Mouse (Mus musculus) lung, postnatal 10 days (tissue): ENCODE measurements around the gene Sgo2a.
"Not testable (repeated sequence)": the region's sequence is repeated elsewhere in the genome, so short reads cannot be mapped to it uniquely, and the experiment has no call there.

Source experiments
- DNase-seq: peaks from one replicate; pipeline ENCODE4 v3.0.0; 2021

Gene Sgo2a

GRCm38 (mm10) chr1:57995432-57996132 lies at the start of gene Sgo2a:
Gene Sgo2a (plus strand): TSS chr1:57995971.
- peak; percentile 96 for DNase-seq

GRCm38 (mm10) chr1:57947552-57948347 lies 48.0 kb upstream of the Sgo2a start:
- no peak for DNase-seq

GRCm38 (mm10) chr1:57949195-57949594 lies 46.6 kb upstream of the Sgo2a start:
- DNase-seq, result peak; percentile 13

GRCm38 (mm10) chr1:57949716-57950115 lies 46.1 kb upstream of the Sgo2a start:
- DNase-seq, result no peak

- DNase-seq, result no peak
These were observed 43.3 kb upstream of the Sgo2a start for GRCm38 (mm10) chr1:57952509-57952908.

- no peak for DNase-seq
These were observed 42.0 kb upstream of the Sgo2a start for GRCm38 (mm10) chr1:57953586-57954375.

- DNase-seq, result no peak
These were observed 41.4 kb upstream of the Sgo2a start for GRCm38 (mm10) chr1:57954376-57954765.

- DNase-seq, result no peak
These were observed 40.0 kb upstream of the Sgo2a start for GRCm38 (mm10) chr1:57955774-57956173.

GRCm38 (mm10) chr1:57969327-57970271 lies 26.2 kb upstream of the Sgo2a start:
- DNase-seq, result peak; percentile 98

- no peak for DNase-seq
These were observed 24.2 kb upstream of the Sgo2a start for GRCm38 (mm10) chr1:57971588-57971987.

- DNase-seq, result no peak
These were observed 18.9 kb upstream of the Sgo2a start for GRCm38 (mm10) chr1:57976860-57977259.

GRCm38 (mm10) chr1:57989052-57989600 lies 6.6 kb upstream of the Sgo2a start:
- peak; percentile 23 for DNase-seq

- no peak for DNase-seq
These were observed 4.5 kb upstream of the Sgo2a start for GRCm38 (mm10) chr1:57991277-57991676.

GRCm38 (mm10) chr1:57996133-57996615 lies 403 bp downstream of the Sgo2a start:
- no peak for DNase-seq

- no peak for DNase-seq
These were observed 2.4 kb downstream of the Sgo2a start for GRCm38 (mm10) chr1:57998146-57998545.

- not testable (repeated sequence) for DNase-seq
These were observed 10.6 kb downstream of the Sgo2a start for GRCm38 (mm10) chr1:58006388-58006787.

GRCm38 (mm10) chr1:58018856-58019255 lies 23.1 kb downstream of the Sgo2a start, which contains the start of gene Kctd18:
Gene Kctd18 (minus strand): TSS chr1:58018956.
- no peak for DNase-seq

- no peak for DNase-seq
These were observed 31.9 kb downstream of the Sgo2a start for GRCm38 (mm10) chr1:58027707-58028106.

GRCm38 (mm10) chr1:58029636-58030117 lies 33.9 kb downstream of the Sgo2a start, which contains the start of gene Aox1:
Gene Aox1 (plus strand): TSS chr1:58029931.
- DNase-seq, result peak; percentile 80

- peak; percentile 76 for DNase-seq
These were observed 34.5 kb downstream of the Sgo2a start for GRCm38 (mm10) chr1:58030156-58030871.
